Mouse (Mus musculus): ENCODE data around the gene Olfr1046.
"Not testable (repeated sequence)": the region's sequence is repeated elsewhere in the genome, so short reads cannot be mapped to it uniquely, and the experiment has no call there.

The Olfr1046 gene

GRCm38 (mm10) chr2:86219214-86219613 is at the start of gene Olfr1046:
Olfr1046 (minus strand) TSS chr2:86219314.
- no peak for DNase-seq (ENCODE audit: low read depth)

- not testable (repeated sequence) for DNase-seq (ENCODE audit: low read depth)
Measured at GRCm38 (mm10) chr2:86258228-86258627, 39.1 kb upstream of the Olfr1046 start, which contains the start of gene Olfr1049. Olfr1049 (minus strand) TSS chr2:86258328.

GRCm38 (mm10) chr2:86240189-86240588 is 21.1 kb upstream of the Olfr1046 start, which contains the start of gene Olfr1048:
Olfr1048 (minus strand) TSS chr2:86240289.
- DNase-seq (ENCODE audit: low read depth) = no peak

GRCm38 (mm10) chr2:86231301-86231700 is 12.2 kb upstream of the Olfr1046 start, which contains the start of gene Olfr1047:
Olfr1047 (minus strand) TSS chr2:86231401.
- no peak for DNase-seq (ENCODE audit: low read depth)

- no peak for DNase-seq (ENCODE audit: low read depth)
Measured at GRCm38 (mm10) chr2:86202909-86203308, 16.2 kb downstream of the Olfr1046 start, which contains the start of gene Olfr1045. Olfr1045 (minus strand) TSS chr2:86203009.

GRCm38 (mm10) chr2:86195863-86196262 is 23.3 kb downstream of the Olfr1046 start:
- DNase-seq (ENCODE audit: low read depth) = no peak

GRCm38 (mm10) chr2:86185583-86185982 is 33.5 kb downstream of the Olfr1046 start, which contains the start of gene Olfr52:
Olfr52 (minus strand) TSS chr2:86185683.
- no peak for DNase-seq (ENCODE audit: low read depth)

GRCm38 (mm10) chr2:86179950-86180349 is 39.2 kb downstream of the Olfr1046 start:
- DNase-seq (ENCODE audit: low read depth) = no peak

GRCm38 (mm10) chr2:86177720-86178119 is 41.4 kb downstream of the Olfr1046 start, which contains the start of gene Olfr1044:
Olfr1044 (minus strand) TSS chr2:86177820.
- no peak for DNase-seq (ENCODE audit: low read depth)

- DNase-seq (ENCODE audit: low read depth) = not testable (repeated sequence)
Measured at GRCm38 (mm10) chr2:86175422-86175821, 43.7 kb downstream of the Olfr1046 start.

GRCm38 (mm10) chr2:86167422-86167821 is 51.7 kb downstream of the Olfr1046 start, which contains the start of gene Olfr1043:
Olfr1043 (minus strand) TSS chr2:86167522.
- DNase-seq (ENCODE audit: low read depth) = no peak
